Mouse (Mus musculus) myocyte (in vitro differentiated cells): Measurements from ENCODE around the gene Mrps23.

Experiments
- MAX ChIP-seq: IDR thresholded peaks from one replicate; pipeline ENCODE4 v1.6.1; 2011; ENCODE audit warnings: low read depth, mild to moderate bottlenecking, control low read depth
- MYOD1 ChIP-seq, 3 experiments: IDR thresholded peaks; one replicate each; pipeline ENCODE4 v1.6.1; 2011; ENCODE audit warnings: control low read depth in 2 of 3, low read depth in 2 of 3, mild to moderate bottlenecking in 2 of 3, moderate library complexity in 1 of 3; ENCODE audit not compliant: insufficient read length in 2 of 3, control insufficient read depth in 1 of 3
- MYOG ChIP-seq, 3 experiments: IDR thresholded peaks; one replicate each; pipeline ENCODE4 v1.6.1; 2011; ENCODE audit warnings: control low read depth in 2 of 3, low read depth in 2 of 3, mild to moderate bottlenecking in 2 of 3; ENCODE audit not compliant: insufficient read length in 2 of 3, control insufficient read depth in 1 of 3, insufficient read depth in 1 of 3
- POLR2A ChIP-seq: IDR thresholded peaks from one replicate; pipeline ENCODE4 v1.6.1; 2011; ENCODE audit warnings: low read depth, mild to moderate bottlenecking, control low read depth, moderate library complexity; ENCODE audit not compliant: insufficient read length
- SRF ChIP-seq: IDR thresholded peaks from one replicate; pipeline ENCODE4 v1.6.1; 2011; ENCODE audit warnings: low read depth; ENCODE audit not compliant: control insufficient read depth, insufficient read length
- TCF12 ChIP-seq: IDR thresholded peaks from one replicate; pipeline ENCODE4 v1.6.1; 2011; ENCODE audit warnings: mild to moderate bottlenecking, control low read depth; ENCODE audit not compliant: poor library complexity, insufficient read depth, severe bottlenecking
- TCF3 ChIP-seq: IDR thresholded peaks from one replicate; pipeline ENCODE4 v1.6.1; 2011; ENCODE audit warnings: low read depth, control low read depth; ENCODE audit not compliant: insufficient read length

DNA sequence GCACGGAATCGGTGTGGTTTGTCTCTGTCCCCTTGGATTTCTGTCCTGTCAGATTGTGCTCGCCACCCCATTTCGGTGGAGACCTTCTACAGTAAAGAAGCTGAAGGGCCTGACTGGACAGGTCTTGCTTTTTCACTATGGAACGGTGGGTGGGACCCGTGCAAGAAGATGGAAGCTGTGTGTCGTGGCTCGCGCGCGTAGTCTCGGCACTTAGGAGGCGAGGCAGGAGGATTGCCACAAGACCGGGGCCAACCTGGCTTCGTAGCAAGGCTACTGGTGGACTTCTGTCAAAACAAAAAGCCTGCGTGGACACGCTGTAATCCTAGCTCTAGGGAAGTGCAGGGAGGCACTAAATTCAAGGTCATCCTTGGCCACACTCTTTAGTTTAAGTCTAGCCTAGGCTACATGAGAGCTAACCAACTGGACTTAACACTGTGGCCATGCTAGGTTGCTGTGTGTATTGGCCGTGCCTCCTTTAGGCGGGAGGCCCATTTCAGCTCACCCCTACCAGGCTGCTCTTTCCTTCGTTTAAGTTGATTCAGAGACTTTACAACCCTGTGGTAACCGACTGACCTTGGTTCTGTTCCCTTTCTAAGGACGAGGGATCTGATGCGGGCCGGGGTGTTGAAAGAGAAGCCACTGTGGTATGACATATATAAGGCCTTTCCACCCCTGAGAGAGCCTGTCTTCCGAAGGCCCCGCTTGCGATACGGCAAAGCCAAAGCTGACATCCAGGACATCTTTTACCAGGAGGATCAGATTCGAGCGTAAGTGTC is 593 bp downstream of the Mrps23 start:
- TF ChIP-seq POLR2A = no peak
- TF ChIP-seq SRF = no peak
- no peak for TF ChIP-seq MYOD1 (IDR thresholded peaks at IDR 0.05; ENCODE audit: control insufficient read depth in 1 of 3, insufficient read length in 2 of 3, low read depth in 2 of 3)
- TF ChIP-seq MYOG (IDR thresholded peaks at IDR 0.05; ENCODE audit: control insufficient read depth in 1 of 3, insufficient read depth in 1 of 3, insufficient read length in 2 of 3, low read depth in 2 of 3) = no peak
- TF ChIP-seq TCF3 = no peak
- TF ChIP-seq TCF12 = no peak
- no peak for TF ChIP-seq MAX
